ENCODE assay signal across 16 mouse cellular contexts in the genomic region with DNA sequence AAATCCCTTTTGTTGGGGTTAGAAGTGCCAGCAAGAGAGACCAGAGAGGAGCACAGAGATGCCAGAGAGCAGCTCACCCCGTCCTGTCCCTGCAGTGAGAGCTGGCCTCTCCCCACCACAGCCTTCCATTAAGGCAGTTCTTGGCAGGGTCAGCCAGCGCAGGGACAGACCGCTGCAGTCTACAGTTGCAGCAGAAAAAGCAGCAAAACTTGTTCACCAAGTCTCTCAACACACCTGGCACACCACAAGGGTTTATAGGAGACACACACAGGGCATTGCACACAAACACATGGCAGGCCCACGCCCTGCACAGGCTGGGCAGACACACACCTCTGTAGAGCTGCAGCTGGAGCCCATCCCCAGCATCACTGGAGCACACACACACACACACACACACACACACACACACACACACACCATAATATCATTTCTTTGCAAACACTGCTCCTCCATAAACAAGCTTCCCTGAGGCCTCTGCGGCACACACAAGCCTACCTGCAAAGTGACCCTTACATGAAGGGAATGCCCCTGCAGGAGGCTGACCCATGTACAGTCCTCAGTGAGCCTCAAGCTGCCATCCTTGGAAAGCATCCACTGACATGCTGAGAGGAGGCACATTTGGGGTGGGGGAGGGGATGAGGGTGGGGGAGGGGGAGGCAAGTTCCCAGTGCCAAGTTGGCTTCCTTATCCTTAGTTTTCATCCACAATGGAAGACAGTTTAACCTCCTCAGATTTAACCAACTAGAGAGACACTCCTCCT. TPM values are rescaled to one million over a fixed set of nuclear protein-coding genes. Genes with fewer than 3 reads are reported as not detected.
DNase-seq lines count a peak whose midpoint lies in the region; ATAC-seq and TF ChIP-seq lines count a peak whose summit lies in the region.
"Had no signal": no experiment of that assay in that cellular context is flagged by ENCODE, and none has a peak within 500 bp of the region (broad histone marks: within the 10 kb centered on the region; RNA-seq: fewer than 3 reads in every experiment).

No protein-coding gene starts in this region.

- H3K27ac ChIP-seq in heart, embryonic 10.5 days: peak overlapping the region; percentile 12; the same call in 1 of the 2 replicates
- H3K27ac ChIP-seq in embryonic facial prominence, embryonic 13.5 days: peak overlapping the region; percentile 4; the same call in 1 of the 2 replicates
- no peak overlapping the region for H3K27ac ChIP-seq in limb, embryonic 12.5 days
- H3K27ac ChIP-seq: neural tube, embryonic 13.5 days had no signal

- no peak for TF ChIP-seq POLR2A in lung, adult 2 months (IDR thresholded peaks at IDR 0.05; ENCODE audit: borderline replicate concordance, extremely low read depth, low read depth, low read length)

- H3K4me1 ChIP-seq in heart, embryonic 10.5 days: peaks cover 82% of the 10 kb centered on the region
- peaks cover 18% of the 10 kb centered on the region for H3K4me1 ChIP-seq in lung, adult 2 months (ENCODE audit: control insufficient read depth, insufficient read depth, low read length)
- H3K4me1 ChIP-seq in embryonic facial prominence, embryonic 13.5 days: peaks cover 69% of the 10 kb centered on the region
- peaks cover 60% of the 10 kb centered on the region for H3K4me1 ChIP-seq in limb, embryonic 12.5 days (replicated peaks)

- ATAC-seq in embryonic facial prominence, embryonic 13.5 days (ENCODE audit: insufficient number of reproducible peaks, insufficient read depth, low FRiP score, low TSS enrichment, low read depth): no peak
- no peak for ATAC-seq in limb, embryonic 12.5 days (ENCODE audit: insufficient number of reproducible peaks, insufficient read depth, low FRiP score, low TSS enrichment, low read depth)
- ATAC-seq in frontal cortex, adult (ENCODE audit: low TSS enrichment): no peak

- no peak overlapping the region for H3K4me2 ChIP-seq in embryonic facial prominence, embryonic 13.5 days
- no peak overlapping the region for H3K4me2 ChIP-seq in limb, embryonic 12.5 days
- H3K4me2 ChIP-seq: neural tube, embryonic 13.5 days had no signal

- 80% methylated on average over 5 of the region's 5 CpGs for WGBS in heart, embryonic 10.5 days
- WGBS in lung, adult 2 months: 66% methylated on average over 5 of the region's 5 CpGs
- WGBS in embryonic facial prominence, embryonic 13.5 days: 77% methylated on average over 5 of the region's 5 CpGs
- 79% methylated on average over 5 of the region's 5 CpGs for WGBS in limb, embryonic 12.5 days

- no peak overlapping the region for H3K9ac ChIP-seq in embryonic facial prominence, embryonic 13.5 days
- 0 out of 2 replicates have a peak overlapping the region, but pooled peaks have one; percentile 4 for H3K9ac ChIP-seq in limb, embryonic 12.5 days (replicated peaks)
- H3K9ac ChIP-seq: neural tube, embryonic 13.5 days had no signal

- TF ChIP-seq CTCF in lung, adult 2 months (IDR thresholded peaks at IDR 0.05; ENCODE audit: insufficient read depth, low read length): no peak

- no peaks in the 10 kb centered on the region for H3K36me3 ChIP-seq in heart, embryonic 10.5 days
- no peaks in the 10 kb centered on the region for H3K36me3 ChIP-seq in embryonic facial prominence, embryonic 13.5 days
- H3K36me3 ChIP-seq in limb, embryonic 12.5 days: no peaks in the 10 kb centered on the region
- H3K36me3 ChIP-seq: neural tube, embryonic 13.5 days had no signal

- no peaks in the 10 kb centered on the region for H3K9me3 ChIP-seq in heart, embryonic 10.5 days
- H3K9me3 ChIP-seq in embryonic facial prominence, embryonic 13.5 days: no peaks in the 10 kb centered on the region
- no peaks in the 10 kb centered on the region for H3K9me3 ChIP-seq in limb, embryonic 12.5 days
- H3K9me3 ChIP-seq: neural tube, embryonic 13.5 days had no signal

- H3K4me3 ChIP-seq in heart, embryonic 10.5 days: no peak overlapping the region
- H3K4me3 ChIP-seq in lung, adult 2 months (replicated peaks; ENCODE audit: extremely low read depth, low read depth, low read length): no peak overlapping the region
- no peak overlapping the region for H3K4me3 ChIP-seq in embryonic facial prominence, embryonic 13.5 days
- no peak overlapping the region for H3K4me3 ChIP-seq in limb, embryonic 12.5 days (replicated peaks)
- H3K4me3 ChIP-seq: neural tube, embryonic 13.5 days had no signal

- DNase-seq in heart, embryonic 10.5 days (ENCODE audit: low spot score): no peak
- DNase-seq in heart, adult 9 months (ENCODE audit: low spot score in 2 of 2): no peak
- DNase-seq in lung, adult 18-20 months: peak; percentile 55 to 64
- DNase-seq in lung, adult 2 months: no peak
- DNase-seq in T-cell, adult 2 months (ENCODE audit: low spot score): no peak
- DNase-seq: adrenal gland, postnatal 14 days; gastrocnemius, postnatal 36 days; kidney, postnatal 25 days; layer of hippocampus, postnatal 36 days; right cerebral cortex, postnatal 4 days had no signal

- no peaks in the 10 kb centered on the region for H3K27me3 ChIP-seq in heart, embryonic 10.5 days (ENCODE audit: insufficient read depth, poor library complexity, severe bottlenecking)
- H3K27me3 ChIP-seq in embryonic facial prominence, embryonic 13.5 days: no peaks in the 10 kb centered on the region
- H3K27me3 ChIP-seq in limb, embryonic 12.5 days: no peaks in the 10 kb centered on the region

RNA-seq across cellular contexts. Expression of gene Sema4c, which starts 16.2 kb away (rescaled TPM):
- polyA plus RNA-seq in heart, embryonic 10.5 days (2016; fragmentation: Nextera tagmentation; extraction: Ambion mirVana): 12.2 and 15.2 TPM in 2 replicates
- polyA plus RNA-seq in lung, adult 2 months (2012; rRNA removed): 23.0 and 23.7 TPM in 2 replicates
- 22.5 and 24.2 TPM in 2 replicates for polyA plus RNA-seq in embryonic facial prominence, embryonic 13.5 days (2015; fragmentation: Nextera tagmentation; extraction: Ambion mirVana)
- 34.1 and 35.3 TPM in 2 replicates for polyA plus RNA-seq in limb, embryonic 12.5 days (2016; fragmentation: Nextera tagmentation; extraction: Ambion mirVana)

RNA-seq across cellular contexts. Expression of gene Ankrd39, which starts 27.1 kb away (rescaled TPM):
- polyA plus RNA-seq in heart, embryonic 10.5 days (2016; fragmentation: Nextera tagmentation; extraction: Ambion mirVana): 23.9 and 24.5 TPM in 2 replicates
- 22.1 and 22.8 TPM in 2 replicates for polyA plus RNA-seq in lung, adult 2 months (2012; rRNA removed)
- polyA plus RNA-seq in embryonic facial prominence, embryonic 13.5 days (2015; fragmentation: Nextera tagmentation; extraction: Ambion mirVana): 27.3 and 28.6 TPM in 2 replicates
- polyA plus RNA-seq in limb, embryonic 12.5 days (2016; fragmentation: Nextera tagmentation; extraction: Ambion mirVana): 24.1 and 26.8 TPM in 2 replicates

RNA-seq across cellular contexts. Expression of gene Gm42417, which starts 35.1 kb away (rescaled TPM):
- 0.20 and 1.0 TPM in 2 replicates for polyA plus RNA-seq in heart, embryonic 10.5 days (2016; fragmentation: Nextera tagmentation; extraction: Ambion mirVana)
- not detected in 2 replicates for polyA plus RNA-seq in lung, adult 2 months (2012; rRNA removed)
- not detected in 2 replicates for polyA plus RNA-seq in embryonic facial prominence, embryonic 13.5 days (2015; fragmentation: Nextera tagmentation; extraction: Ambion mirVana)
- 0.67 and 0.74 TPM in 2 replicates for polyA plus RNA-seq in limb, embryonic 12.5 days (2016; fragmentation: Nextera tagmentation; extraction: Ambion mirVana)
- polyA plus RNA-seq: frontal cortex, adult 2 months; heart, postnatal 0 days had no signal

RNA-seq across cellular contexts. Expression of gene Ankrd23, which starts 37.7 kb away (rescaled TPM):
- polyA plus RNA-seq in heart, embryonic 10.5 days (2016; fragmentation: Nextera tagmentation; extraction: Ambion mirVana): 16.7 and 19.0 TPM in 2 replicates
- 13.7 and 36.2 TPM in 2 replicates for polyA plus RNA-seq in lung, adult 2 months (2012; rRNA removed)
- polyA plus RNA-seq in embryonic facial prominence, embryonic 13.5 days (2015; fragmentation: Nextera tagmentation; extraction: Ambion mirVana): 23.7 and 24.1 TPM in 2 replicates
- 18.5 and 19.0 TPM in 2 replicates for polyA plus RNA-seq in limb, embryonic 12.5 days (2016; fragmentation: Nextera tagmentation; extraction: Ambion mirVana)

Comparison
In these comparisons a context has a peak if more than half of its experiments do, and no peak if none do; other contexts are left out.
1. DNase-seq: peak in lung, adult 18-20 months (2 of 2); none in heart, embryonic 10.5 days (single experiment), heart, adult 9 months (0 of 2), lung, adult 2 months (single experiment) and T-cell, adult 2 months (single experiment).